Mouse (Mus musculus): ENCODE data around the gene Gpt2.

- no peak for TF ChIP-seq CTCF (conservative IDR thresholded peaks at IDR 0.05; ENCODE audit: insufficient read depth, insufficient read length, low read depth, low read length)
- TF ChIP-seq POLR2A (IDR thresholded peaks at IDR 0.05; ENCODE audit: low read depth, low read length), result no peak
Measured at GRCm38 (mm10) chr8:85496778-85497177, 4.4 kb downstream of the Gpt2 start.
